Mouse (Mus musculus) embryo, embryonic 11.5 days (tissue): ENCODE results near the gene Pold4.
A peak's percentile ranks its signal among the peaks of the same experiment; 100 is the strongest.

Experiments used
- DNase-seq: peaks from one replicate; pipeline ENCODE4 v3.0.0-alpha.2; 2012; ENCODE audit warnings: low read depth, low spot score

The Pold4 gene

GRCm38 (mm10) chr19:4268566-4269361, 37.1 kb downstream of the Pold4 start, which contains the start of gene Ssh3:
TSS of gene Ssh3 (minus strand) at chr19:4269180.
- no peak for DNase-seq

GRCm38 (mm10) chr19:4270187-4270586, 38.5 kb downstream of the Pold4 start:
- DNase-seq: no peak

- no peak for DNase-seq
Measured at GRCm38 (mm10) chr19:4270972-4271371, 39.3 kb downstream of the Pold4 start.

GRCm38 (mm10) chr19:4279487-4279886, 47.8 kb downstream of the Pold4 start:
- DNase-seq: no peak

- no peak for DNase-seq
Measured at GRCm38 (mm10) chr19:4280425-4280824, 48.7 kb downstream of the Pold4 start.

- peak; percentile 70 for DNase-seq
Measured at GRCm38 (mm10) chr19:4282898-4283553, 51.3 kb downstream of the Pold4 start, which contains the start of gene Ankrd13d. TSS of gene Ankrd13d (minus strand) at chr19:4283137.
